Mouse (Mus musculus) gastrocnemius, adult 8-10 months (tissue): ENCODE results near the gene Eepd1. TPM values are rescaled to one million over a fixed set of nuclear protein-coding genes. Genes with fewer than 3 reads are reported as not detected.

ENCODE experiments used
- DNase-seq, 2 experiments: peaks; one replicate each; pipeline ENCODE4 v3.0.0; 2022; ENCODE audit warnings: low spot score in 2 of 2
- total RNA-seq, 4 experiments: library from RNA; stranded (reverse); gene quantifications; 2 replicates each; pipeline ENCODE4 v1.2.4; 2022

Gene Eepd1
- total RNA-seq, 4 experiments from 2014 or later, result 116 to 150 (median 135) TPM

DNA sequence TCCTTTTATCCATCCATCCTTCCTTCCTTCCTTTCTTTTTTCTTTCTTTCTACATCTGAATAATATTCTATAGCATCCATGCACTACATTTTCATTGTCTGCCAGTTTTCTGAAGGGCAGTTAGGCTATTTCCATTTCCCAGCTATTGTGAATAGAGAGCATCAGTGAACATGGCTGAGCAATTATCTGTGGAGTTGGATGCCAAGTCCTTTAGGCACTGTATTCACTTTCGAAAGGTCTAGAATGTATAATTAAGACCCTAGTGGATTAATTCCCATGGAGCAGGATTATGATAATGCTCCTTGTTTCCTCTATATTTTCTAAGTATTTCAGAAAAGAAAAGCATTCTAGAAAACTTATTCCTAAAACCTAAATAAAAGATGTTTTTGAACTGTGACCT is 50.3 kb downstream of the Eepd1 start:
- DNase-seq, result no peak

DNA sequence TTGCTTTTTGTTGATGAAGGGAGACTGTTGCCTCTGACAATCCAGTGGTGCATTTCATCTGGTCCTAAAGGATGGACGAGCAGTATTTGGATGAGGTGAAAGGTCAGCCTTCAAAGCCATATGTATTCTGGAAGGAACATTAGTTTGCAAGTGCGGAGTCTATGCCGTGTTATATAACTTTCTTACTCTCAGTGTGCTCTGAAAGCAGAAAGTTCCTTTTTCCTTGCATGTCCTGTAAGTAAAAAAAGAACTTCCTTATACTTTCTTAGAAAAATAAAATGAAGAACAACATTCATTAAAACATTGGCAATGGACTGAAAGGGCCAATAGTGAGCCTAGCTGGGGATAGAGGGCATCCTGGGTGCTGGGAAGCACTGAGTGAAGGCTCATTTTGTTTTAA is 50.8 kb downstream of the Eepd1 start:
- DNase-seq, result no peak

- no peak for DNase-seq
These were observed 54.1 kb downstream of the Eepd1 start for GRCm38 (mm10) chr9:25535487-25535886.

GRCm38 (mm10) chr9:25539461-25539860 is 58.1 kb downstream of the Eepd1 start:
- no peak for DNase-seq

- no peak for DNase-seq
These were observed 60.0 kb downstream of the Eepd1 start for GRCm38 (mm10) chr9:25541355-25541754.

DNA sequence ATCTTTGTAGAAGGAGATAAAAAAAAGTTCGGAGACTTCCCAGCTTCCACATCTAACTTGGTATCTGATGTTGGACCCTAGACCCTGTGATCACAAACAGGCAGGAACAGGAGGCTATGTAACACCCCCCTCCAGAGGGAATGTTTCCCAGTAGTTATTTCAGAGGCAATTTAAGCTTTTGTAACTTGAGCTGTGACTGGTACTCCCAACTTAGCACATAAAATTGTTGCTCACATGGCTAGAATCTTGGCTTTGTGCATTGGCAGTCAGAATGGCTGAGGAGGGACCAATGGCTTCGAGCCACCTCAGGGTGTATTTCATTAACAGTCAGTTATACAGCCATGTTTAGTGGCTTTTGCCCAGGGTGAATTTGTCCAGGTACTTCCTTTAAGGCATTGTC is 63.9 kb downstream of the Eepd1 start:
- DNase-seq, result peak; percentile 72 to 77

DNA sequence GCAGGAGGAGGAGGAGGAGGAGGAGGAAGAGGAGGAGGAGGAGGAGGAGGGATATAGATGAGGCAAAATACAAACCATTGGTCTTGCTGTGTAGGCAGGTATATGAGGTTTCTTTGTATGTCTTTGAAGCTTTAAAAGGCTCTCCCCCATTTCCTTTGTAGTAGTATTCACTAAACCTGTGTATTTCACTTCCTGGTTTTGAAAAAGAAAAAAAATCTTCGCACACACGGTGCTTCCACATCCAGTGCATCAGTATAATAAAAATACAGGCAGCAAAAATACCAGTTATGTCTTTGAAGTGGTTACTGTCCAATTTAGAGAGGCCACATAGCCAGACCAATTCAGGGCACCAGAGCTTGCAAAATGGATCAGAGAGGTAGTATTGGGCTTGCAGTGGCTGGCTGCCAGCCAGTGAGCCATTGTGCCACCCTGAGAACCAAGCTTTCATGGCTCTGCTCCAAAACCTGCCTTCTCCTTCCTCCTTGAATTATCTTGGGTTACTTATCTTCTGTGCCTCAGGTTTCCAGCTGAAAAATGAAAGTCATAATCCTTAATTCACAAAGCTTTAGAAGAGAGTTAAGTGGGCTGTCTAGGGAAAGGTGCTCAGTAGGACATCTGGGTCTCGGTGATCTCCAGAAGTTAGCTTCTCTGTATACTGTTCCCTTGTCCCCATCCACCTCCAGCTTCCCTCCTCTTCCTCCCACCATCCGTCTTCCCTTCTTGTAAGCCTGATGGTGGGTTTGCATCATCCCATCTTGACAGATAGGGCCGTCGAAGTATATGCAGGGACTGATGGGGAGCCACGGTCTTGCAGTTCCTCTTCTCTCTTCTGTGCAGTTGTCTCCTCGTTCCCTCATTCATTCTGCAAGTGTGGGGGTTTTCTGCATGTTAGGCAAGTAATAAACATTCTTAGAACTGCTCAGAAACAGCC is 68.0 kb downstream of the Eepd1 start:
- DNase-seq, result no peak

- no peak for DNase-seq
These were observed 68.8 kb downstream of the Eepd1 start for GRCm38 (mm10) chr9:25550196-25550595.

GRCm38 (mm10) chr9:25552532-25552931 is 71.2 kb downstream of the Eepd1 start:
- DNase-seq, result no peak

- DNase-seq, result peak; percentile 51 to 64
These were observed 73.0 kb downstream of the Eepd1 start for GRCm38 (mm10) chr9:25554246-25554803.

DNA sequence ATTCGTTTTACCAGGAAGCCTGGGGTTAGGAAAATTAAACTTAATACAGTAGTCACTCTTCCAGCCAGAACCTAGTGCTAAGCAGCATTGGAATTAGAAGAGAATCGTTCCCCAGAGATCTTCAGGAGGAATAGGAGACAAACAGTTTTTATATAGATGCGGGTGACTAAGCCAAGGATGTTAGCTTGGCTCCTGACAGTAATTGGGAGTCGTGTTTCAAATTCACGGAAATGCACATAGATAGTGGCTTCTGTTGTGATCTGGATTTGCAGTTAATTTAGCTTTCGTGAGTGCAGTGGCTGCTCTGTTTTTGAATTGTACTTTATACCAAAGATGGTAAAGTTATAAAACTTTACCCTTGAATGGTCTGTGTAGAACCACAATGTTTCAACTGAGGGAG is 73.9 kb downstream of the Eepd1 start:
- DNase-seq, result no peak

DNA sequence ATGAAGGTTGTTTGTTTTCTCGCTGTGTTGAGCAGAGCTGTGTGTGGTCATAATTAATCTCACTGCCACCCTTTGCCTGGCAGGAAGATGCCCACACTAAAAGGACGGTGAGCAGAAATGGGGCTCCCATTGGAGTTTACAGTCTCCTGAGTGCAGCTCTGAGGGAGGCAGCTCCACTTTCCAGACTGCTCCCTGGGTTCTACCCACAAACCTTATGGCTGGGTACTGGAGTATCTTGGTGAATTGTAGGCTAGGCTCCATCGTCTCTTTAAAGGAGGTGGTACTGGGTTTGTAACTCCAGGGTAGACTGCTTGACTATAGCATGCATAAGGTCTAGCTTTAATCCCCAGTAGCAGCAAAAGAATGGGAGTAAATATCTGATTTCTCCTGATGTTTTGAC is 74.7 kb downstream of the Eepd1 start:
- DNase-seq, result no peak

DNA sequence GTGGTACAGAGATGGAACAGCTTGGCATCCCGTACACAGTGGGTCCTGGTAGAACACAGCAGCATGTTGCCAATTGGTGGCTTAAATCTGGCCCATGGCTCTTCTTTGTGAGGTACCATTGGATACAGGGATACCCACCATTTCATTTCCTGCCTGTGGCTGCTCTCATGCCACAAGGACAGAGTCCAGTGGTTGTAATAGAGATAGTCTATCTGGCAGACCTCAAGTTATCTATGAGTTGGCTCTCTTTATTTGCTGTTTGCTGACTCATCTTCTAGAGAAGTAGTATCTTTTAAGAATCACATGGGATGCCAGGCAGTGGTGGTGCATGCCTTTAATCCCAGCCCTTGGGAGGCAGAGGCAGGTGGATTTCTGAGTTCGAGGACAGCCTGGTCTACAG is 76.0 kb downstream of the Eepd1 start:
- DNase-seq, result no peak

DNA sequence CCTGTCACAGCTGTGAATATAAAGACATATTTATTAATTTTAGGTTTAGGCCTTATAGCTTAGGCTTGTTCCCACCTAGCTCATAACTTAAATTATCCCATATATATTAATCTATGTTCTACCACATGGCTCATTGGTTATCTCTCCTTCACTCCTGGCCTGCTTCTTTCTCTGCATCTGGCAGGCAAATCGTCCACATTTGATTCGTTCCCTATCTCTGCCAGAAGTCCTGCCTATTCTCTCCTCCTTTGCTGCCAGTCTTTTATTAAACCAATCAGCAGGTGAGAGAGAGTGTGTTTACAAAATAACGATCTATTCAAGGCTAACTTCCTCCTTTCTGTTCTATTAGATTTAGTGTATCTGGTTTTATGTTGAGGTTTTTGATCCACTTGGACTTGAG is 77.5 kb downstream of the Eepd1 start:
- no peak for DNase-seq

DNA sequence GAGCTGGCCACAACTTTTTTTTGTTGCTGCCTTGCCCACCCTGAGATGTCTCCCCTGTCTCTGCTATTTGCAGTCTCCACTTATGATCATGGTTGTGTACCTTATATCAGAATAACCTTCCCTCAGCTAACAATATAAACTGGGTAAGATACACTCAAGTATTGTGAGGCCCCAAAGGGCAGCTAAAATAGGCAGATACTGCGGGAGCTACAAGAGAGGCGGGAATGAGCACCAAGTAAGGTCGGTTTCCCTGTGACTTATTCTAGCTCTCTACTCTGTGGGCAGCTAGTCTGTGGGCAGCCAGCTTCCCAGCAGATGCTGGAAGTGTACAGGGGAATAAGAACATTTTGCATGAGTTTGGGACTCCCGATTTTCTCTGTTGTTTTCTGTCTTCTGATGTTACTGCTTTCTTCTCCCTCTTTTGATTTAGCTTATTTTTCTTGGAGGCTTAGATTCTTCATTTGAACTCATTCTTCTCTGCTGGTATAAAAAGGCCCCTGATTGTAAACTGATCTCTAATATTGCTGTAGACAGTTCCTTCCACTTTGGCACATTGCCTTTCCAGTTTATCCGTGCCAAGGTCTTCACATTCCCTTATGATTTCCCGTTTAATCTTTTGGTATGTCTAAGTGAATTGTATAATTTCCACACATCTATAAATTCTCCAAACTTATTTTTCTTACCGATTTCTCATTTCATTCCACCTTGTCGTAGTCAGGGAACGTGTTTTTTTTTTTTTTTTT is 78.8 kb downstream of the Eepd1 start:
- DNase-seq, result no peak

DNA sequence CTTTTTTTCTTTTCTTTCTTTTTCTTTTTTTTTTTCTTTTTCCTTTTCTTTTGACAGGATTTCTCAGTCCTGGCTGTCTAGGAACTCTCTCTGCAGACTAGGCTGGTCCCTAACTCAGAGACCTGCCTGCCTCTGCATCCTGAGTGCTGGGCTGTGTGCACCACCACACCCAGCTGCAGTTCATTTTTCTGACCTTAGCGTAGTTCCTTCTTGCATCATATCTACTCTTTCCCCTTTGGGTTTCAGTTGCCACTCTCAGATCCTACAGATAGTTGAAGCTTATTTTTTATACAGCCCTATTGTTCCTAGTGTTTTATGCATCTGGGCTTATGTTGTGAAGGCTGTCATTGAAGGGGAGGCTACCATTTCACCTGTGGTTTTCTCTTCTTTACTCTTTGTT is 79.8 kb downstream of the Eepd1 start:
- no peak for DNase-seq

DNA sequence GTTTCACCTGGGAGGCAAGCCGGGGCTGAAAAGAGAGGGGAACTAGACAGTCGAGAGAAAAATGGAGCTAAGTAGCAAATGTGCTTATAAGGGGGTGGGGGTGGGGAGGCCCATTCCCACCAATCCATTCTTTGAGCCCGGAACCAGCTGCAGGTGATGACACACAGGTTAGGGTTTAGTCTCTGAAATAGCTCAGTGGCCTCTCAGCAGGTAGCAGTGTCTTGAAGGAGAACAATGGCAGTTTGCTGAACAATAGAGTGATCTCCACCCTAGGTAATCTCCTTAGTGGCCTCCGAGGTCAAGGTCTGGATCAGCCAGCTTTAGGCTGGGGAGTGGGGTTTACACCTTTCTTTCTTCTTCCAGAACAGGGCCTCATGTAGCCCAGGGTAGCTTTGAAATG is 82.5 kb downstream of the Eepd1 start:
- DNase-seq, result no peak

- no peak for DNase-seq
These were observed 85.7 kb downstream of the Eepd1 start for GRCm38 (mm10) chr9:25567071-25567470.

GRCm38 (mm10) chr9:25568783-25569182 is 87.4 kb downstream of the Eepd1 start:
- no peak for DNase-seq

DNA sequence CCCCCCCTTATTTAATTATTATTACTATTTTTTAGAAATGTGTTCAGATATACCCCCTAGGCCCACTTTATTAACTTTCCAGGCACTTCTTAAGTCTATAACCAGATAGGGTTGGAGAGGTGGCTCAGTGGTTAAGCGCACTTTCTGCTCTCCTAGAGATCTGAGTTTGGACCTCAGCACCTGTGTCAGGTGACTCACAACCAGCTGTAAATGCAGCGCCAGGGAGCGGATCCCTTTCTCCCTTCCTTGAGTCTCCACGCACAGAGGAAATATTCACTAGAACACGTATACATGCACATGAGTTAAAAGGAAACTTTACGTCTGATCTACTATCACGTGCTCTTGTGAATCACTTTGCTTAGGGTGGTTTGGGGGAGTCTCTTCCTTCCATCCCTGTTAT is 88.7 kb downstream of the Eepd1 start:
- DNase-seq, result no peak

GRCm38 (mm10) chr9:25570436-25570835 is 89.1 kb downstream of the Eepd1 start:
- no peak for DNase-seq

- no peak for DNase-seq
These were observed 90.0 kb downstream of the Eepd1 start for GRCm38 (mm10) chr9:25571381-25571780.
